Mouse (Mus musculus): ENCODE results near the gene Slc2a6. TPM values are rescaled to one million over a fixed set of nuclear protein-coding genes. Genes with fewer than 3 reads are reported as not detected.

Slc2a6 gene
- total and polyA plus RNA-seq, 3 experiments: 2.6 to 3.2 TPM; not detected in 1

- TF ChIP-seq ETS1 (IDR thresholded peaks at IDR 0.05; ENCODE audit: low read depth, low read length): no peak
- TF ChIP-seq MYB (IDR thresholded peaks at IDR 0.05; ENCODE audit: low read depth, low read length): no peak
- TF ChIP-seq TCF12 (IDR thresholded peaks at IDR 0.05; ENCODE audit: low read depth, low read length): no peak
- no peak for TF ChIP-seq MAFK (IDR thresholded peaks at IDR 0.05; ENCODE audit: borderline replicate concordance, low read depth, low read length)
- no peak for TF ChIP-seq CTCF (IDR thresholded peaks at IDR 0.05 in 2 of 3, conservative IDR thresholded peaks at IDR 0.05 in 1 of 3; ENCODE audit: control insufficient read depth in 1 of 3, insufficient read depth in 1 of 3, low read depth in 2 of 3, low read length in 3 of 3, poor library complexity in 1 of 3, severe bottlenecking in 1 of 3)
- no peak for TF ChIP-seq RCOR1 (IDR thresholded peaks at IDR 0.05; ENCODE audit: low read depth, low read length)
- TF ChIP-seq POLR2AphosphoS5 (IDR thresholded peaks at IDR 0.05; ENCODE audit: borderline replicate concordance, low read depth, low read length): no peak
- TF ChIP-seq POLR2AphosphoS2 (IDR thresholded peaks at IDR 0.05; ENCODE audit: low read length): no peak
- TF ChIP-seq RAD21 (IDR thresholded peaks at IDR 0.05; ENCODE audit: low read depth, low read length): no peak
- no peak for TF ChIP-seq E2F4 (IDR thresholded peaks at IDR 0.05; ENCODE audit: borderline replicate concordance, low read depth, low read length)
- no peak for TF ChIP-seq GATA1 (IDR thresholded peaks at IDR 0.05; ENCODE audit: low read depth, low read length)
- no peak for TF ChIP-seq HCFC1 (IDR thresholded peaks at IDR 0.05; ENCODE audit: low read depth, low read length)
- TF ChIP-seq ZC3H11A (IDR thresholded peaks at IDR 0.05; ENCODE audit: low read depth, low read length): no peak
- no peak for TF ChIP-seq ZMIZ1 (IDR thresholded peaks at IDR 0.05; ENCODE audit: low read depth, low read length)
- TF ChIP-seq MXI1 (IDR thresholded peaks at IDR 0.05; ENCODE audit: low read depth, low read length): no peak
- TF ChIP-seq CHD2 (IDR thresholded peaks at IDR 0.05; ENCODE audit: low read length): no peak
- no peak for TF ChIP-seq CHD1 (IDR thresholded peaks at IDR 0.05; ENCODE audit: low read depth, low read length)
- TF ChIP-seq USF1 (IDR thresholded peaks at IDR 0.05; ENCODE audit: low read depth, low read length): no peak
- TF ChIP-seq NRF1 (IDR thresholded peaks at IDR 0.05; ENCODE audit: insufficient read depth, low read depth, low read length, poor library complexity, severe bottlenecking): no peak
- Histone ChIP-seq H3K9ac (ENCODE audit: control insufficient read depth, low read depth, low read length, poor library complexity, severe bottlenecking) (no peak overlapping the region), H3K4me3 (ENCODE audit: control insufficient read depth in 1 of 2, insufficient read depth in 1 of 2, low read depth in 2 of 2, low read length in 2 of 2) (no peak overlapping the region), H3K27me3 (ENCODE audit: control insufficient read depth in 1 of 2, insufficient read depth in 2 of 2, low read length in 2 of 2) (no peaks in the 10 kb centered on the region), H3K9me3 (replicated peaks; ENCODE audit: insufficient read depth, low read length) (no peaks in the 10 kb centered on the region), H3K79me2 (ENCODE audit: control insufficient read depth, insufficient read depth, low read length, poor library complexity) (no peaks in the 10 kb centered on the region), H3K36me3 (ENCODE audit: control insufficient read depth in 1 of 2, insufficient read depth in 2 of 2, low read length in 2 of 2) (peaks cover 0 to 9% of the 10 kb centered on the region in 2 experiments; a peak in 2 of 4 replicates), H3K4me1 (ENCODE audit: control insufficient read depth in 1 of 2, insufficient read depth in 2 of 2, low read length in 2 of 2) (peaks cover 4 to 20% of the 10 kb centered on the region in 2 experiments; a peak in 3 of 4 replicates), H3K27ac (ENCODE audit: control insufficient read depth, low read depth, low read length) (no peak overlapping the region)
- DNase-seq (ENCODE audit: low read depth, low spot score): no peak
Measured at GRCm38 (mm10) chr2:27025545-27025944, 2.3 kb downstream of the Slc2a6 start.

- no peaks in the 10 kb centered on the region for H3K9me3 ChIP-seq (replicated peaks; ENCODE audit: insufficient read depth, low read length)
- no peak for DNase-seq (ENCODE audit: low read depth, low spot score)
- no peak for TF ChIP-seq TCF12 (IDR thresholded peaks at IDR 0.05; ENCODE audit: low read depth, low read length)
- no peak for TF ChIP-seq NELFE (IDR thresholded peaks at IDR 0.05; ENCODE audit: low read depth, low read length)
- TF ChIP-seq BHLHE40 (IDR thresholded peaks at IDR 0.05; ENCODE audit: borderline replicate concordance, low read depth, low read length): no peak
- TF ChIP-seq MAX (IDR thresholded peaks at IDR 0.05; ENCODE audit: low read length): no peak
- no peak for TF ChIP-seq TBP (IDR thresholded peaks at IDR 0.05; ENCODE audit: low read depth, low read length)
- no peak for TF ChIP-seq USF1 (IDR thresholded peaks at IDR 0.05; ENCODE audit: low read depth, low read length)
- TF ChIP-seq E2F4 (IDR thresholded peaks at IDR 0.05; ENCODE audit: borderline replicate concordance, low read depth, low read length): no peak
- no peak for TF ChIP-seq ZC3H11A (IDR thresholded peaks at IDR 0.05; ENCODE audit: low read depth, low read length)
- peaks cover 0 to 9% of the 10 kb centered on the region in 2 experiments; a peak in 2 of 4 replicates for H3K36me3 ChIP-seq (ENCODE audit: control insufficient read depth in 1 of 2, insufficient read depth in 2 of 2, low read length in 2 of 2)
- no peak overlapping the region for H3K9ac ChIP-seq (ENCODE audit: control insufficient read depth, low read depth, low read length, poor library complexity, severe bottlenecking)
- no peaks in the 10 kb centered on the region for H3K27me3 ChIP-seq (ENCODE audit: control insufficient read depth in 1 of 2, insufficient read depth in 2 of 2, low read length in 2 of 2)
- H3K4me3 ChIP-seq (ENCODE audit: control insufficient read depth in 1 of 2, insufficient read depth in 1 of 2, low read depth in 2 of 2, low read length in 2 of 2): no peak overlapping the region
- H3K4me1 ChIP-seq (ENCODE audit: control insufficient read depth in 1 of 2, insufficient read depth in 2 of 2, low read length in 2 of 2): peaks cover 4 to 20% of the 10 kb centered on the region in 2 experiments; a peak in 3 of 4 replicates
- H3K27ac ChIP-seq (ENCODE audit: control insufficient read depth, low read depth, low read length): no peak overlapping the region
- no peaks in the 10 kb centered on the region for H3K79me2 ChIP-seq (ENCODE audit: control insufficient read depth, insufficient read depth, low read length, poor library complexity)
Measured at GRCm38 (mm10) chr2:27024136-27024535, 3.7 kb downstream of the Slc2a6 start.
